Mouse (Mus musculus): ENCODE measurements around the gene Tmem184c.

GRCm38 (mm10) chr8:77610374-77610969 is at the start of gene Tmem184c:
- TF ChIP-seq CTCF (IDR thresholded peaks at IDR 0.05; ENCODE audit: low read depth, low read length) = no peak
- TF ChIP-seq POLR2A (IDR thresholded peaks at IDR 0.05; ENCODE audit: extremely low read depth, insufficient read depth, low read length) = 0 out of 2 replicates have a peak, but pooled peaks have one; percentile 25
